Mouse (Mus musculus) splenic B cell, adult 2 months (primary cell): ENCODE data around the gene Dlec1.

ENCODE experiments used
- DNase-seq: peaks from one replicate; pipeline ENCODE4 v3.0.0-alpha.2; 2011; ENCODE audit warnings: low read depth, low spot score
- H3K27me3 ChIP-seq: 2 replicates; pipeline ENCODE4 v1.6.1; 2012; ENCODE audit warnings: mild to moderate bottlenecking, low read length, moderate library complexity, mixed read lengths; ENCODE audit not compliant: control insufficient read depth, poor library complexity, insufficient read depth, severe bottlenecking
- H3K36me3 ChIP-seq: 2 replicates; pipeline ENCODE4 v1.6.1; 2012; ENCODE audit warnings: mild to moderate bottlenecking, low read length, moderate library complexity, mixed read lengths; ENCODE audit not compliant: control insufficient read depth, poor library complexity, insufficient read depth, severe bottlenecking

Gene Dlec1

DNA sequence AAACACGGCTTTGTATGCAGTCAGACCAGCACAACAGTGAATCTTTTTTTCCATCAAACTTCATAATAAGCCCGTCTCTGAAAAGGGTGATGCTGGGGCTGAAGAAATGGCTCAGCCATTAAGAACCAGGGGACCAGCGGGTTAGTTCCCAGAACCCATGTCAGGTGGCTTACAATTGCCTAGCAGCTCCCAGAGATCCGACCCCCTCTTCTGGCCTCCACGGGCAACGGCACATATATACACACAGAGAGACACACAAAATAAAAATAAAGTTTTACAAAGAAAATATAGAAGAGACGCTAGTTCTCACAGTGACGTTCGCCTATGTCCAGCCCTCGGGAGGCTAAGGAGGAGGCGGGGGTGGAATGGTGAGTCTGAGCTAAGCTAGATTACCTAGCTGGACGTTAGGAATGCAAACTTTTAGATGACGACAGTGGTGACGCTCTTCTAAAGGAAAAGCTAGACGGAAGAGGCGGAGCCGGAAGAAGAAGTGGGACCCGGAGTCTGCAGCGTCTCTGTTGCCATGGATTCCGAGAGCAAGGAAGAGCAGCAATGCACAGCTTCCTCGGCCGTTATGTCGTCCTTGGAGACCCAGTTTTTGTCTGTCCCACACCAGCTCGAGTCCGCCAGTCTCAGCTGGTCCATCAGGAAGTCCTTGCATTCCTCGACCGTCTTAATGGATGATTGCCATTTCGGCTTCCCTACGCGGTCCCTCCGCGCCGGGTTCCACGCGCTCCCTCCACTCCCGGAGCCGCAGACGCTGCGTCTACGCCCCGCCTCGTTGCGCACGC lies at the start of gene Dlec1:
Gene Dlec1 (plus strand): TSS at position 487 of the 791 bp plus-strand sequence.
- Histone ChIP-seq H3K36me3 (no peaks in the 10 kb centered on the region), H3K27me3 (no peaks in the 10 kb centered on the region)
- DNase-seq = peak; percentile 75

DNA sequence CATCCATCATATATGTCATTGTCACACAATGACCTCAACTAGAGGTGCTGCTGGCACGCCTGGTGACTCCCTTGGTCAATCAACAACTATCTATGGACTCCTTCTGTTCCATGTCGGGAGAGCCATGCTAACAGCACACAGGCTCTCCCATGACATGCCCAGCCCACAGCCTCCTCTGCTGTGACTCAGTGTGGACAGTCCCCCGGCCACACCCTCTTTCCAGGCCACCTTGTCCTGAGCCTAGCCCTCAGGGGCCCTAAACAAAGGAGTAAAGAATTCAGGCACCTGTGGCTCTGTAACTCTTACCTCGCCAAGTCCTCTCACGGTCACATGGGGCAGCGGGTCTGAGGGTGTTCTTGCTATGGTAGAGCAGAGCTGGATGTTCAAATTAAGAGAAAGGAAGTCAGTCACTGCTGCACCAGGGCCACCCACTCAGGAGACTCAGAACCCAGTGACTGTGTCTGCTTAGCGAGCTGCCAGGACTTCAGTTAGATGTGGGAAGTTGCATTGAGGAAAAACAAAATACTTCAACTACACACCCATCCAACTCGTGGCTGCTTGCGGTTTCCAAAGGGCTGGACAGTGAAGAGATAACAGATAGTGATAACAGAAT lies 48.2 kb upstream of the Dlec1 start:
- Histone ChIP-seq H3K36me3 (no peaks in the 10 kb centered on the region), H3K27me3 (no peaks in the 10 kb centered on the region)
- DNase-seq = no peak

DNA sequence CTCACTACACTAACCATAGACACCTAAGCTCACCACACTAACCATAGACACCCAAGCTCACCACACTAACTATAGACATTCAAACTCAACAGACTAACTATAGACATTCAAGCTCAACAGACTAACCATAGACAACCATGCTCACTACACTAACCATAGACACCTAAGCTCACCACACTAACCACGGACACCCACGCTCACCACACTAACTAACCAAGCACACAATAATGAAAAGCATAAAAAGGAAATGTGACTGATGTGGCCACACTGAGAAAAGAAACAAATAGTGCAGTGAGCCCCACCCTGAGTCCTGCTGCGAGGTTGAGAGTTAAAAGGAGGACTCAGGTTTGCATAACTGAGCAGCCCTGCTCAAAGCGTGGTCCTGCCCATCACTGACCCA lies 46.9 kb upstream of the Dlec1 start:
- no peaks in the 10 kb centered on the region for H3K36me3 ChIP-seq
- H3K27me3 ChIP-seq = no peaks in the 10 kb centered on the region
- DNase-seq = no peak

DNA sequence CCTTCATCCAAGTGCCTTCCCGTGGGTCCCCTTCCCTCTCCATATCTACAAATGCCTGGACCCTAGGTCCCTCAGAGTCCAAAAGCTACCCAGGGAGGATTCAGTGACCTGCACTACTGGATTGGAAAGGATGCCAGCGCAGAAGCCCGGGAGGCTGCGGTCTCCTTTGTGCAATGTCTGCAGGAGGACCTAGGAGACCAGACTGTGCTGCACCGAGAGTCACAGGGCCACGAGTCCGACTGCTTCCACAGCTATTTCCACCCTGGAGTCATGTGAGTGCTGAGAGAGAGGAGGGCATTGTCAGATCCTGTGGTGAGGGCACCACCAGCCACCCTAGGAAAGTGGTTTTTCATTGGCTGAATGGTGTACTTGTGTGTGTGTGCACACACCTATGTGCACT lies 44.0 kb upstream of the Dlec1 start:
- Histone ChIP-seq H3K36me3 (no peaks in the 10 kb centered on the region), H3K27me3 (no peaks in the 10 kb centered on the region)
- DNase-seq = no peak

DNA sequence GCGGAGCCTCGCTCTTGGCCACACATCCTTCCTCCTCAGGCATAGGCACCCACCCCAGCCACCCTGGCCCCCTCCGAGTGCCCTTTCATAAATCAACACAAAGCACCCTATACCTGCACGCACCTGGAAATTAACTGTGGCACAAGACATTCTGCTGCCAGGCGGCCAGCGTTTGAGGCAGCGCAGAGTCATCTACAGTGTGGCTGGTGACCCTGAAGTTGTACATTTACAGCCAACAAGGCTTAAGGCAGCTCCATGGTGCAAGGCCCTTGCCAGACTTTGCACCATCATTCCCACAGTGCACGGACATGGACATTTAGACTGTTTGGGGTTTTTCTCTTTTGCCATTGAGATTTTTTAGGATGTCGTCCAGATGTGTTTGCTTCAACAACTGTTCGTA lies 41.6 kb upstream of the Dlec1 start:
- H3K27me3 ChIP-seq = no peaks in the 10 kb centered on the region
- H3K36me3 ChIP-seq = no peaks in the 10 kb centered on the region
- no peak for DNase-seq

DNA sequence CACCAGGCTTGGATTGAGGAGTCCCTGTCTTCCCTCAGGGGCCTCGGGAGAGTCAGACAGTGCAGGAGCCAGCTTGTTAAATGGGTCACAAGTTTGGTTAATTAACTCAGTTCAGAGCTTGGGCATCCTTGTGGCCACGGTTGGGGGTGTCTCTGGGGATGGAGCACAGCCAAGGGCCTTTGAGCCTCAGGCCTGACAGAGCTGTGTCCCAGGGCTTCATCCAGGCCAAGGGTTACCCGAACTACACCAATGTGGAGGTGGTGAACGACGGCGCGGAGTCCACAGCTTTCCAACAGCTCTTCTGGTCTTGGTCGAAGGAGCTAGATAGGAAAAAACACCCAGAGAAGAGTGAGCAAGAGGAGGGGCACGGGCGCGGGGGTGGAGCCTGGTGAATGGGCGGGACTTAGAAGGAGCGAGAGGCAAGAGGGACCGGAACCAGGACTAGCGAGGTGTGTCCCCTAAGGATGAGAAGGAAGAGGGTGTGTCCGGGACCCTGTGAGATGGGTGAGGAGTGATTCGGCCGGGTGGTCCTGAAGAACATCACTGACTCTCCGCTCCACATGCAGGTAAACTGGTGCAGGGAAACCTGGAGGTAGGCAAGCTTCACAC lies 39.1 kb upstream of the Dlec1 start:
- no peaks in the 10 kb centered on the region for H3K36me3 ChIP-seq
- DNase-seq = peak; percentile 10
- no peaks in the 10 kb centered on the region for H3K27me3 ChIP-seq

DNA sequence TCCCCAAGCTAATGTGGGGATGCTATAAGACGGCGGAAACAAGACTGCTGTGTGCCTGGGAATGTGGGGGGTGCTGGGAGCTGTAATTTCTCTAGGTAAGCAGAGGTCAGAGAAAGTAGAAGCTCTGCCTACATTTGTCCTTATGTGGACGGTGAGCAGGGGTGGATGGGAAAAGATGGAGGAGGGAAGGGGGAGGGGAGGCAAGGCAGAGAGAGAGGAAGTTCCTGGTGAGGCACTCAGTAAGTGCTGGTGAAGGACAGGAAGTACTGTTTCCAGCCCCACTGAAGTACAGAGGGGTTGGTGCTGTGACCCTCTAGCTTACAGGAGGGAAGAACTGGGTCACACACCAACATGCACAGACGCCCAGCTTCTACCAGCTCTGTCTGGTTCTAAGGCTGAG lies 38.0 kb upstream of the Dlec1 start:
- Histone ChIP-seq H3K27me3 (no peaks in the 10 kb centered on the region), H3K36me3 (no peaks in the 10 kb centered on the region)
- no peak for DNase-seq

DNA sequence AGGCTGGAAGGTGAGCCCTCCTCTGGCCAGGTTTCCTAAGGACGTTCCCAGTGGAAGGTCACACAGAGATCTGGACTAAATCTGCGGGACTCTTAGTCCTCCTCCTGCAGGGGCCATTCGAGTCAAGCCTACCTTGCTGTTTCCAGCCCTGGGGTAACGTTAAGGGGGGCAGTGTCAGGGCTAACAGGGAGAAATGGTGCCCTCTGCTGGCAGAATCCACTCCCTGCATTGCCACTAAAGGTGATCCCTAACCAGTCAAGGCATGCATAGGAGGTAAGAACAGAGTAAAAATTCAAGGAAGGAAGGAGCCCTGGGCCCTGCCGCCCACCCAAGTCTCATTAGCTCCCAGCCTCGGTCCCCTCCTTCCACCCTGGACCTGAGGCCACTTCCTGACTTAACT lies 34.7 kb upstream of the Dlec1 start:
- peak; percentile 67 for DNase-seq
- Histone ChIP-seq H3K36me3 (no peaks in the 10 kb centered on the region), H3K27me3 (no peaks in the 10 kb centered on the region)

DNA sequence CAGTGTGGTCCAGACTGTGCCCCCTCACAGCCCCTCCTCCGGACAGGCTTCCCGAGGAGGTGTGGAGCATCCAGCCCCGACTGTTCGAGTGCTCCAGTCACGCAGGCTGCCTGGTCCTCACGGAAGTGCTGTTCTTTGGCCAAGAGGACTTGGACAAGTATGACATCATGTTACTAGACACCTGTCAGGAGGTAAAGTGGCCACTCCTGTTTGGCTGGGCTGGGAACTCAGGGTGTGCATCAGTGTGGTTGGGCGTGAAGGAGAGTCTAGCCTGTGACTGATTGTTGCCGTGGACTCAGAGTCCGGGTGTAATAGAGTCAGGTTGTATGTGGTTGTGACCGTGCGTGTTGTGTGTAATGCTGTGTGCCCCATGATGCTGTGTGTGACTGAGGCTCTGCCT lies 34.0 kb upstream of the Dlec1 start:
- H3K27me3 ChIP-seq = no peaks in the 10 kb centered on the region
- DNase-seq = no peak
- no peaks in the 10 kb centered on the region for H3K36me3 ChIP-seq

DNA sequence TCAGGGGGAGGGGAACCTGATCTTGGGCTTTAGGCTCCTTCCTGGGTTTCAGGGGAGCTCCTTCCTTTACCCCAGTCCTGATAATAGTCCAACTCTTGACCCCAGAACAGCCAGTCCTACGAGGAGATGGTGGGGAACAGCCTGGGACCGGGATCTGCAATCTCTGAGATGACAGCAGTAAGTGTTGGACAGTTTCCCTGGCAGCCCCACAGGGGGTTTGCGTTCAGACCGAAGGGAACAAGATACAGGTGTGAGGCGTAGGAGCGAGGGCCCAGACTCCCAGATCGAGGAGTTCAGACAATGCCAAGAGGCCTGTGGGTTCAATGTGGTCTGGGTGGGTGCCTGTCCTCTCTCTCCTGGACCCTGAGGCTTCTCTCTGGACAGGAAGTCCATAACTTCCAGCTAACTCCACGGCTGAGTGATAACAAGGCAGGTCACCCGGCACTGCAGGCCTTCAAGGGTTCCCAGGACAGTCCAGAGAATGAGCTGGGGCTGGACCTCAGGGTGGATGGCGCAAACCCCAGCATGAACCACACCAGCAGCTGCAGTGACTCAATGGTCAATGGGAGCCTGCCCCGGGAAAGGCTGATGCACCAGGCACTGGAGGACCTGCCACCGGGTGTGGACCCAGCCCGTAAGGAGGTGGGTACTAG lies 32.0 kb upstream of the Dlec1 start:
- no peak for DNase-seq
- no peaks in the 10 kb centered on the region for H3K36me3 ChIP-seq
- H3K27me3 ChIP-seq = no peaks in the 10 kb centered on the region

DNA sequence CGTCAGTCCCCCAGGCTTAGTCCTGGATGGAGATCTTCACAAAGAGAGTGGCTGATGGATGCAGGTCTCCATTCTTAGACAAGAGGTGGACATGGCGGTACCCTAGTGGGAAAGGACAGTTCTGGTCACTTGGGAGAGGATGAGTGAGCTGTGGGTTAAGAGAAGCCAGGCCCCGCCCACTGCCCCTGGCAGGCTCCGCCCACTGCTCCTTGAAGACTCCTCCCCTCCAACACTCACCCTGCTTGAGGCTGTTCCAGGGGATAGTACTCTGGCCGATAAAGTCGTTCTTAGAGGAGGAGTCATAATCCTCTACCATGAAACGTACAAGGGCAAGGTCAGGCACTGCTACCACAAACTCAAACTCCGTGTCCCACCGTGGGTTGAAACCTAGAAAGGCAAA lies 30.5 kb upstream of the Dlec1 start:
- no peak for DNase-seq
- Histone ChIP-seq H3K36me3 (no peaks in the 10 kb centered on the region), H3K27me3 (no peaks in the 10 kb centered on the region)

DNA sequence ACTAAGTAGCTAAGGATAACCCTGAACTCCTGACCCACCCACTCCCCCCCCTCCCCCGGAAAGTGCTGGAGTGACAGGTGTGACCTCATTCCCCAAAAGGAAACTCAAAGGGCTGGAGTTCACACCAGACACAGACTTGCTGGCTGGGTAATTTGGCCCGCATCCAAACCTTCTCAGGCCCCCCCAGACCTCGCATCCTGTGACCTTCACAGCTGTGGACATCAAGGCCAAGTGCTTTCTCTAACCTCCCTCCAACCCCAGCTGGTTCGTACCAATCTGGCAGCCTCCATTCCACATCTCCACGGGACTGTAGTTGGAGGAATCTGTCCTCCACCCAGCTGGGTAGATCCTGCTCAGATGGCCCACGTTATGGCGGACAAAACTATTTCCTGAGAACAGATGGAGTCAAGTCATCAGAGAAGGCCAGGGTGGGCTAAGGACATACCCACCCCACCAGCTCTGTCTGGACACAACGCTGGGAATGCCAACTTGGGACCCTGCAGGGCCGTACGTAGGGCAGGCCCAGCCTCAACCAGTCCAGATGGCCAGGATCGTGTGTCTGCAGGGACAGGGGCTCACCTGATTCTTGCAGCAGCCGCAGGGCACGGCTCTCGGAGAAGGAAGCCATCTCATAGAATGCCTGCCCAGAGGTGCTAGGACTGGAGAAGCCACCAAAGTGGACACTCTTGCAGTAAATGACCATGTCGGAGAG lies 28.9 kb upstream of the Dlec1 start:
- Histone ChIP-seq H3K27me3 (no peaks in the 10 kb centered on the region), H3K36me3 (no peaks in the 10 kb centered on the region)
- no peak for DNase-seq

DNA sequence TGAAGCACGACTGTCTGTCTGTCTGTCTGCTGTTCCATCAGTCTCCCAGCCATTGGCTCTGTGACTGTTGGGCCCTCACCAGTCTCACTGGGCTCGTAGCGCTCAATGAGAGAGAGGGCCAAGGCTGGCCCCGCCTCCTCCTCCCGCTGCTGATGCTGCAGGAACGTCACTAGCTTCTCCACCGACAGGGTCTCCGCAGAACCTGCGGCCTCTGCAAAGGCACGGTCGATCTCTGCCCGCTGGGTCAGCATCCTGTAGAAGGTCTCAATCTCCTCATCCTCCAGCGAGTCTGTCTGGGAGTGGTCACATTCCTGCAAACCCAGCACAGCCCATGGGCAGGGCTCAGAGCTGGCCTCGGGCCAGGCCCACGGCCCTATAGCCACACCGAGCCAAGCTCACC lies 26.6 kb upstream of the Dlec1 start:
- H3K27me3 ChIP-seq = no peaks in the 10 kb centered on the region
- no peaks in the 10 kb centered on the region for H3K36me3 ChIP-seq
- no peak for DNase-seq

DNA sequence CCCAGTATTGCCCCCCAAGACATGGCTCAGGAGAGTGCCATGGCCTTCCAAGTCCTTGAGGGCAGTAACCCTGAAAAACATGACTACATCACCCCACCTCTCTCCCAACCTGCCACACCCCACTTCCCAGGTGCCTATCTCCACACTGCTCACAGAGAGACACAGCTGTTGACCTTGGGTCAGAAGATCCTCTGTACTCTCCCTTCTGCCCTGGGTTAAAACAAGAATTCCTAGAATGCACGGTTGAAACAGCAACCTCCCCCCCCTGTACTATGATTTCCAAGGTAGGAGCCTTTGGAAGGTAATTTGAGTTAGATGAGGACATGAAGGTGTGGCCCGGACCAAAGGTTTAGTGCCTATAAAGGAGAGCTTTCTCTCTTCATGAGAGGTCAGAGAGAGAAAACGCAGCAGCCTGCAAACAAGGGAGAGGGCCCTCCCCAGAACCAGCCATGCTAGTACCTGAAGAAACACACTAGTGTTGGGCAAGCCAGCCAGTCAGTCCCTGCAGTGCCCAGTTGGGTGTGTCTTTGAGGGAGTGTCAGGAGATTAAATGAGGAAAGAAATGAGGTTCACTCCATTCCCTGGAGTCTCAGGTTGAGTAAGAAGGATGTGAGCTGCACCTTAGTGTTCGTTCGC lies 22.1 kb upstream of the Dlec1 start:
- Histone ChIP-seq H3K27me3 (no peaks in the 10 kb centered on the region), H3K36me3 (no peaks in the 10 kb centered on the region)
- DNase-seq = no peak
